ENCODE assay signal across 8 mouse cellular contexts in the genomic region with DNA sequence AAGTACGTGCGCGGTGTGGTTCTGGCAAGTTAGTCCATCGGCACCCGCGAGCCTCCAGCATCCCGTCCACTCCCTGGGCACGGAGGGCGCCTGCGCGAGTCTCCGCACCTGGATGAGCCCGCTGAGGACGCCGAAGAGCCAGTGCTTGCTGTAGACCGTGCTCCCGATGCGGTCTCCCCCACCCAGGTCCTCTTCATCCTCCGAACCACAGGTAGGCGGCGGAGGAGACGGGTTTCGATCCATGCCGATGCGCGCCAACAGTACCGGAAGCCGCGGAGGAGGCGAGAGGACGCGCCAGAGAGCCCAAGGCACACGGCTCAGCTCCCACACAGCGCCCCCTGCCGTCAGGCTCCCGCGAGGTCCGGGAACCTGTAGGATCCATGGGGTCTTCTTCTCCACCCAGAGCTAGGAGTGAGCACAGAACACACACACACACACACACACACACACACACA. TPM values are rescaled to one million over a fixed set of nuclear protein-coding genes. Genes with fewer than 3 reads are reported as not detected.
DNase-seq lines count a peak whose midpoint lies in the region; ATAC-seq and TF ChIP-seq lines count a peak whose summit lies in the region.

A gene (minus strand): TSS at position 291 of the 455 bp plus-strand sequence.

- peak; percentile 75 for TF ChIP-seq CTCF in heart, adult 2 months (IDR thresholded peaks at IDR 0.05)
- TF ChIP-seq CTCF in midbrain, postnatal 0 days (IDR thresholded peaks at IDR 0.05): peak; percentile 96

- peak; percentile 86 for DNase-seq in 3134 (ENCODE audit: extremely low read depth, insufficient read length, low spot score)
- DNase-seq in adrenal gland, postnatal 36 days: peak; percentile 88 to 92
- peak; percentile 87 to 90 for DNase-seq in heart, adult 2 months
- DNase-seq in kidney, adult 8-10 months: peak; percentile 63 to 79
- peak; percentile 91 for DNase-seq in limb, embryonic 14.5 days (ENCODE audit: low spot score)
- peak; percentile 95 for DNase-seq in midbrain, postnatal 0 days (ENCODE audit: low spot score)
- peak; percentile 69 to 84 for DNase-seq in spleen, postnatal 14 days (ENCODE audit: low spot score in 2 of 2)

- peak; percentile 72 for TF ChIP-seq POLR2A in heart, adult 2 months (IDR thresholded peaks at IDR 0.05; ENCODE audit: insufficient read depth, low read depth, low read length)
- peak; percentile 44; the same call in 1 of the 2 replicates for TF ChIP-seq POLR2A in limb, embryonic 14.5 days (IDR thresholded peaks at IDR 0.05; ENCODE audit: borderline replicate concordance, extremely low read depth, insufficient read depth, insufficient read length)

- no peaks in the 10 kb centered on the region for H3K79me2 ChIP-seq in heart, adult 2 months (replicated peaks; ENCODE audit: control insufficient read depth, insufficient read depth, low read length)

- intact Hi-C loops in heart, adult 2 months (cut with DNase I): loop anchor here (5.0 to 10.0 kb wide), 4 partner anchors 62 to 316 kb away; a partner anchor contains a TSS

- H3K9me3 ChIP-seq in embryonic facial prominence, embryonic 13.5 days: no peaks in the 10 kb centered on the region
- no peaks in the 10 kb centered on the region for H3K9me3 ChIP-seq in limb, embryonic 14.5 days (ENCODE audit: control insufficient read depth, low read length)
- H3K9me3 ChIP-seq in midbrain, postnatal 0 days (ENCODE audit: low read length): no peaks in the 10 kb centered on the region

- H3K4me1 ChIP-seq in embryonic facial prominence, embryonic 13.5 days: peaks cover 8% of the 10 kb centered on the region
- H3K4me1 ChIP-seq in heart, adult 2 months (ENCODE audit: control insufficient read depth, insufficient read depth, low read length): no peaks in the 10 kb centered on the region; the same call in 1 of the 2 replicates
- peaks cover 8% of the 10 kb centered on the region; the same call in 1 of the 2 replicates for H3K4me1 ChIP-seq in limb, embryonic 14.5 days (ENCODE audit: control insufficient read depth, insufficient read depth, low read length)
- no peaks in the 10 kb centered on the region; the same call in 1 of the 2 replicates for H3K4me1 ChIP-seq in midbrain, postnatal 0 days (ENCODE audit: insufficient read depth, low read length)

- 0% methylated on average over 37 of the region's 38 CpGs for WGBS in embryonic facial prominence, embryonic 13.5 days
- under 1% methylated on average over 38 of the region's 38 CpGs for WGBS in heart, adult 2 months
- under 1% methylated on average over 24 of the region's 38 CpGs for WGBS in limb, embryonic 14.5 days
- under 1% methylated on average over 38 of the region's 38 CpGs for WGBS in midbrain, postnatal 0 days

- peak within 1 kb of the TSS; percentile 88 for H3K27ac ChIP-seq in embryonic facial prominence, embryonic 13.5 days
- H3K27ac ChIP-seq in heart, adult 2 months: peak within 1 kb of the TSS; percentile 85
- peak within 1 kb of the TSS; percentile 86 for H3K27ac ChIP-seq in limb, embryonic 14.5 days (replicated peaks; ENCODE audit: low read depth, low read length)
- peak within 1 kb of the TSS; percentile 87 for H3K27ac ChIP-seq in midbrain, postnatal 0 days (ENCODE audit: low read depth, low read length)

- H3K9ac ChIP-seq in embryonic facial prominence, embryonic 13.5 days: peak within 1 kb of the TSS; percentile 92
- peak within 1 kb of the TSS; percentile 87 for H3K9ac ChIP-seq in heart, adult 2 months (ENCODE audit: low read depth, low read length)
- peak within 1 kb of the TSS; percentile 84 for H3K9ac ChIP-seq in limb, embryonic 14.5 days (ENCODE audit: low read depth, low read length, severe bottlenecking)
- peak within 1 kb of the TSS; percentile 84 for H3K9ac ChIP-seq in midbrain, postnatal 0 days (replicated peaks; ENCODE audit: low read length, poor library complexity, severe bottlenecking)

- H3K27me3 ChIP-seq in embryonic facial prominence, embryonic 13.5 days: no peaks in the 10 kb centered on the region
- H3K27me3 ChIP-seq in heart, adult 2 months (ENCODE audit: control insufficient read depth, insufficient read depth, low read length): no peaks in the 10 kb centered on the region; the same call in 1 of the 2 replicates
- H3K27me3 ChIP-seq in limb, embryonic 14.5 days (ENCODE audit: control insufficient read depth, insufficient read depth, low read length): no peaks in the 10 kb centered on the region
- H3K27me3 ChIP-seq in midbrain, postnatal 0 days (ENCODE audit: insufficient read depth, low read length): no peaks in the 10 kb centered on the region

- TF ChIP-seq EP300 in heart, adult 2 months (IDR thresholded peaks at IDR 0.05; ENCODE audit: insufficient read depth, low read depth, low read length): no peak

- H3K4me3 ChIP-seq in embryonic facial prominence, embryonic 13.5 days: peak within 1 kb of the TSS; percentile 82
- H3K4me3 ChIP-seq in heart, adult 2 months: peak within 1 kb of the TSS; percentile 79
- peak within 1 kb of the TSS; percentile 79 for H3K4me3 ChIP-seq in limb, embryonic 14.5 days (replicated peaks; ENCODE audit: low read length)
- H3K4me3 ChIP-seq in midbrain, postnatal 0 days (ENCODE audit: low read depth, low read length): peak within 1 kb of the TSS; percentile 80

- peak; percentile 91 for ATAC-seq in embryonic facial prominence, embryonic 13.5 days (ENCODE audit: insufficient number of reproducible peaks, insufficient read depth, low FRiP score, low TSS enrichment, low read depth)
- ATAC-seq in limb, embryonic 14.5 days (ENCODE audit: low FRiP score, low read depth): peak; percentile 98
- ATAC-seq in midbrain, postnatal 0 days (ENCODE audit: low FRiP score): peak; percentile 96

- peak within 1 kb of the TSS; percentile 62 for H3K4me2 ChIP-seq in embryonic facial prominence, embryonic 13.5 days
- peak within 1 kb of the TSS; percentile 51 for H3K4me2 ChIP-seq in limb, embryonic 14.5 days (replicated peaks; ENCODE audit: low read depth, low read length, severe bottlenecking)
- peak within 1 kb of the TSS; percentile 50 for H3K4me2 ChIP-seq in midbrain, postnatal 0 days (ENCODE audit: low read depth, low read length, poor library complexity, severe bottlenecking)

- H3K36me3 ChIP-seq in embryonic facial prominence, embryonic 13.5 days: peaks cover 26% of the 10 kb centered on the region
- no peaks in the 10 kb centered on the region for H3K36me3 ChIP-seq in heart, adult 2 months (ENCODE audit: control insufficient read depth, insufficient read depth, low read length)
- H3K36me3 ChIP-seq in limb, embryonic 14.5 days (ENCODE audit: control insufficient read depth, insufficient read depth, low read length): peaks cover 19% of the 10 kb centered on the region
- no peaks in the 10 kb centered on the region; the same call in none of the 2 replicates for H3K36me3 ChIP-seq in midbrain, postnatal 0 days (ENCODE audit: insufficient read depth, low read length)

RNA-seq across cellular contexts. Expression of the gene that starts here (rescaled TPM):
- 1 to 10 TPM; 8.6 to 9.0 TPM for total RNA-seq in adrenal gland, postnatal 36 days (2021)
- 33.3 and 35.8 TPM in 2 replicates for polyA plus RNA-seq in embryonic facial prominence, embryonic 13.5 days (2015; fragmentation: Nextera tagmentation; extraction: Ambion mirVana)
- 1 to 10 TPM; 3.8 to 4.0 TPM for total RNA-seq in heart, adult 2 months (2021)
- polyA plus RNA-seq in heart, adult 2 months (2012; rRNA removed): 2.3 and 3.1 TPM in 2 replicates
- polyA plus RNA-seq in limb, embryonic 14.5 days (2012; rRNA removed): 20.8 and 21.4 TPM in 2 replicates
- 30.6 and 33.4 TPM in 2 replicates for polyA plus RNA-seq in limb, embryonic 14.5 days (2014; fragmentation: Nextera tagmentation; extraction: Ambion mirVana)
- 12.1 and 13.6 TPM in 2 replicates for total RNA-seq in midbrain, postnatal 0 days (2014; rRNA removed)
- 10.2 and 10.6 TPM in 2 replicates for polyA plus RNA-seq in midbrain, postnatal 0 days (2015; fragmentation: Nextera tagmentation; extraction: Ambion mirVana)

Comparison
In these comparisons a context has a peak if more than half of its experiments do, and no peak if none do; other contexts are left out.
1. Peak in every context shown above with its lines: DNase-seq, ATAC-seq, H3K4me3 ChIP-seq and H3K27ac ChIP-seq.